Mouse (Mus musculus) megakaryocyte, embryonic 14.5 days (primary cell): Measurements from ENCODE around the gene Sprr2j-ps.

Experiments used
- FLI1 ChIP-seq: IDR thresholded peaks from 2 replicates; pipeline ENCODE4 v1.6.1; 2012; ENCODE audit warnings: low read length, inconsistent platforms, mixed read lengths
- GATA1 ChIP-seq: IDR thresholded peaks from 3 replicates; pipeline ENCODE4 v1.6.1; 2012; ENCODE audit warnings: mixed read lengths, low read length, inconsistent platforms, borderline replicate concordance

DNA sequence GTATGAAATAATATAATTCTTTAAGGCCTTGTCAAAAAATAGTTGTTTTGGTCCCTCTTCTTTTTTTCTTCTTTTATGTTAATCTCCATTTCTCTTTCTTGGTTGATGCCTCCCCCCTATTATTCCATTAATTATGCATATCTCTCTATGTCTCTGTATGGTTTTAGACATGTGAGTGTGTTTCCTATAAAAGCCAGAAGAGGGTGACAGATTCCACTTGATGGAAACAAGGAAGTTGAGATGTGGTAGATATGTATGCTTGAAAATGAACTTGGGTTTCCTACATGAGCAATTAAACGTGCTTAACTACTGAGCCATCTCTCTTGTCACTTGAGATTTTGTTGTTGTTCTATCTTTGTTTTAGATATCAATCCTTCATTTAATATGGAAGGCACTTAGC lies 23.6 kb upstream of the Sprr2j-ps start:
- TF ChIP-seq GATA1 (no peak), FLI1 (no peak)
